Mouse (Mus musculus) kidney, postnatal 4 days (tissue): ENCODE data around the gene Bcas3.

Experiments used
- DNase-seq, 2 experiments: peaks; one replicate each; pipeline ENCODE4 v3.0.0; 2021; ENCODE audit warnings: mixed read lengths in 2 of 2

Bcas3 gene

DNA sequence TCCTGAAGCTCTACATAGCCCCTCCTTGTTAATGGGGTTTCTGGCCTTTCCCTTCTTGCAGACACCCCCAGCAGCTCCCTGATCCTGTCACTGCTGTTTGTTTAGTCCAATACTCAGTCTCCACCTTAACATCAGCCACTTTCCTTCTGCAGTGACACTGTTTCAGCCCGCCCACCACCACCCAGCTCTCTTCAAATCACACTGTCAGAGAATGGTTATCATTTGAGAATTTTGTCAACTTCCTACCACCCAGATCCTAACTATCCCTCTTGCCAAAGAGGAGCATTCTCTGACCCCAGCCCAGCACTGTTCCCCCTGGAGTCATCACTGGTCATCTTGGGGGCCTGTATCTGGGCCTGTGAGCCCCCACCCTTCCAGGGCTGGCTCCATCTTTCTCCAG, 452.8 kb downstream of the Bcas3 start:
- no peak for DNase-seq

DNA sequence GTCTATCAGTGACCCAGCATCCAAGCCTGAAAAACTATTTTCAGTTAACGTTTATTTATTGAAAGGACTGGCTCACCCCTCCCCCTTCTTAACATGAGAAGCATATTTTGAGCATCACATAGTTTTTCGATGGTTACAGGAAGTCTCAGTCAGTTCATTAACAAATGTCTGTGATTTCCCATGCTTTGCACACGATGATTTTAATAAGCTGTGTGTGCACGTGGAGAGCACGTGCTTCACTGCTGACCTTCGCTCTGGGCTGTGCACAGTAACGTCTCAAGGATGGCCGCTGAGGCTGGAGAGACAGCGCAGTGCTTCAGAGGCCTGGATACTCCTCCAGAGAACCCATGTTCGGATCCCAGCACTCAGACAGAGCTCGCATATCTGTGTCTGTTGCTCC, 454.4 kb downstream of the Bcas3 start:
- DNase-seq = no peak

DNA sequence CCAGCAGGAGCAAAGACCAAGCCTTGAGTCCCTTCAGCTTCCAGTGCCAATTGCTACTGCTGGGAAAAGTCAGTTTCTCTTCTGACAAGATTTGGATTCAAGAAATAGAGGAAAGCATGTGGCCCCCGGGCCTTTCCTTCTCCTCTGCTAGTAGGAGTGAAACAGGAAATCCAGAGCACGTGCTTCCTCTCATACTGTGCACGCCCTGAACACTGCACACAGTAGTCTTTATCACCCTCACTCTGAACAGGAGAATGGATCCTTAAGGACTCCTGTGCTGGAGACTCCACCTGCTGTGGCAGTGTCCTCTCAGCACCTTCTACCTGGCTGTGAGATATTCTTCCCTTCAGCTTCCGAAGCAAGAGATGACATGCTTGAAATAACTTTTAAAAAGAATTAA, 458.3 kb downstream of the Bcas3 start:
- no peak for DNase-seq

DNA sequence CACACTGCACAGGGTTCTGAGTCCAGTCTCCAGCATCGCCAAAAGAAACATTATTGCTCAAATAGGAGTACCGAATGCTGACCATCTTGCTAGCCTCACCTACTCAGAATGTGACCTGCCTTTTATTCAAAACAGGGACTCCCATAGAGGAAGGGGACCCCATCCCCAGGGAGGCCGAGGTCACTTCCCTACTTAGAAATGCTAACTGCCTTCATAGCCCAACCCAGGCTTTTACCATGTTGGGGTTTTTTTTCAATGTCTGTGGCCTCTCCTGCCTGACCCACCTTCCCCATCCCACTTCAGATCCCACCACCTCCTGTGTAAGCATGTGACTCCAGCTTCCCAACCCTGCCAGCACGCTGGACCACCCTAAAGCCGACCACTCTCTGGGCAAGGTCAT, 458.7 kb downstream of the Bcas3 start:
- DNase-seq = no peak

DNA sequence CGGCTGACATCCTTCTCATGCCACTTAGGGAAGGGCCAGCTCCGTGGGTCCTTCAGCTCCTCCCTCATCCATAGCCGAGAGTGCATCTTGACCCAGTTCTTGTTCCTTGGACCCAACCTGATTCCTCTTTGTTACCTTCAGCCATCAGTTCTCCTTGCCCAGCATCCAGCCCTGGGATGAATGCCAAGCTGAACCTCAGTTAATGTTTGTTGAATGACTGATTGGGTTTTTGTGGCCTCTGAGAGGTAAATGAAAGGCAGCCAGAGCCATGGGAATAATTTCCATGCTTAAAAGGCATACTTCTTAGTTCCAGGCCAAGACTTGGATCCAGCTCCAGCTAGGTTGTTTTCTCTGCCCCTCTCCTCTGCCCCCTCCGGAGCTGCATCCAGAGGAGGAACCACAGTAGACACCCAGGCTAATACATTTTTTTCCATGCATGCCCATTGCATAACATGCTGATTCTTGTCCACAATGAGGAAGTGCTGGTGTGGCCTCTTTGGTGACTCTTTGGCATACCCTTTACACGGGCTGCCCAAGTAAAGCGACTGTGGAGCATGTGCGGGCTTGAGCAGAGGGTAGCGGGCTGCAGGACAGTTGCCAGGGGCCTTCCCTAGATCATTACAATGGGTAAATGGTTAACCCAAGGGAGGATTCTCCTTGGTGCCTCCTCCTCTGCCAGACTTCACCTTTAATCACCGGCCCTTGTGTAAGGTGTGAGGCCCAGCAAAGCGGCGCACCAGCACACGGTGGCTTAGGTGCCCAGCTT, 459.4 kb downstream of the Bcas3 start:
- peak; percentile 51 to 66 for DNase-seq

DNA sequence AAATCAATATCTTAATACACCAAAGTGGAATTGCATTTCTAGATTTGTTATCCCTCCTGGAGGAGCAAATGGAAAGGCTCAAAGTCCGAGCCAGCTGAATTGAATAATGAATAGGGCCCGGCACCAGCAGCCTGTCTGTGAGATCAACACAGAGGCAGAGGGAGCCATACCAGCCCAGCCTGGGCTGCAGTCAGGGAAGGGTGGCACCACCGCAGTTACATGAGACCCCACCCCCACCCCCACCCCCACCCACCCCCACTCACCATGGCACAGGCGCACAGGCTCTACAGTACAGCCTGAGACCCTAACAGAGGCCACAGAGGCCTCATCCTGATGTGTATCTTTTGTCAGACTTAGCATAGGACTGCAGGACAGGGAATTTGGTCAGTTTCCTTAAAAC, 461.7 kb downstream of the Bcas3 start:
- no peak for DNase-seq

DNA sequence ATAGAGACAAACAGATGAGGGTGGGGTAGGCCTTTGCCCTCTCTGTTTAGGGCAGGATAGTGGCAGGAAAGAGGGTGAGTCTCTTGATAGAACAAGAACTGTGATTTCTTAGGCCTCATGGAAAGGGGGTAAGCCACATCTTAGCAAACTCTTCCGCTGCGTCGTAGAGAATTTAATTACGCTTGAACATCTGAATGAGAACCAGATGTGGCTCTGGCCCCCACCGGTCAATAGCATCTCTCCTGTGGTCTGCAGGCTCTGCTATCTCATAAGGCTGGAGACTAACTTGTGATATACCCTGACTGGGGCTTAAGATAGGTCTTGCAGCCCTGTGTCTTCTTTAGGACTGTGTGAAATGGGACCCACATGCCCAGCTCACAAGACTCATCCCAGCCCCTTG, 463.5 kb downstream of the Bcas3 start:
- no peak for DNase-seq

DNA sequence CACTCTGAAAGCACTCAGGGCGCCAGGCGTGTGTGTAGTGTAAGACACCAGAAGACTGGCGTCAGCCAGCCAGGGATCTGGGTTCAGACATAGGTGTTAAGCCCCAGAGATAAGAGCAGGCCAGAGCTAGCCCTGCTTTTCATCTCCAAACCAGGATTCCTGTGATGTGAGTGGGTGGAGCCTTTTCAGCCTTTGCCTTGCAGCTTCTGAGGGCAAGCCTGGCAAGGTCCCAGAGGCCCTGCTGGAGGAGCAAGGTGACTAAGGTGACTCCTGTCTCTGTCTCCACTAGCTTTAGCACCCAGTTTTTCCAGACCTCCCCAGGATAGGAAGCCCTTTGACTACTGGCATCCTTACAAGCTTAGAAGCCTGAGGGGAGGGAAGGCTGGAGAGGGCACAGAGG, 465.4 kb downstream of the Bcas3 start:
- DNase-seq = peak in 1 of 2 experiments; percentile 50

DNA sequence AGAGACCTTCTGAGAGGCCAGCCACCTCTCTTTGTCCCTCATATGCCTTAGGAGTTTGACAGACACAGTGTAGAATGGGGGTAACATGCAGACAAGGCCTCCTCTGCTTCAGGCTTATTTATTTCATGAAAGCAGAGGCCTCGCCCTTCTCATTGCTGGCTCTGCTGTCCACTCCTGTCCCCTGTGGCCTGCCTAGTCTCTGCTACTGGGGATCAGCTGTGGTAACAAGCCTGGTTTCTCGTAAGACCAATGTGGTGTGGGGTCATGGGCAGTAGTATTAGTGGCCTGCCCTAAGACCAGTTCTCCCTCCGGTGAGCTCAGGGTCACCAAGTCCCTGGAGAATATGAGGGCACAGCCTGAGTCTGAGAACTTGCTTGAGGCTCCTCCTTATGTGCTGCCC, 468.0 kb downstream of the Bcas3 start:
- no peak for DNase-seq

DNA sequence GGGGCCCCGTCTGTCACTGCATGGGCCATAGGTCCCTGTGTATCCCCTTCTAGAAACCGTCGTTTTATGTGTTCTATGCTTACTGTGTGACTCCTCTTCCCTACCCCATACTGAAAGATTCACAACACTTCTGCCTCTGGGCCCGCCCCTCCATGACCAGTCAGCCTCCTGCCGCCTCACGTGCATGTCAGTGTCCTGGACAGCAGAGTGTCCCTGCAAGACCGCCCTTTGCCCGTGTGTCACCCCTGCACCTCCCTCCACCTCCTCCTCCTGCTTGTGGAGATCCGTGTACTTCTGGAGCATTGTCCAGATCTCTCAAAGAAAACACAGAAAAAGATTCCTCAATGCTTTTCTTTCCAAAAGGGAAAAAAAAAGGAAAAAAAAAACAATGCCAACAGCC, 468.7 kb downstream of the Bcas3 start:
- peak in 1 of 2 experiments; percentile 52 for DNase-seq

DNA sequence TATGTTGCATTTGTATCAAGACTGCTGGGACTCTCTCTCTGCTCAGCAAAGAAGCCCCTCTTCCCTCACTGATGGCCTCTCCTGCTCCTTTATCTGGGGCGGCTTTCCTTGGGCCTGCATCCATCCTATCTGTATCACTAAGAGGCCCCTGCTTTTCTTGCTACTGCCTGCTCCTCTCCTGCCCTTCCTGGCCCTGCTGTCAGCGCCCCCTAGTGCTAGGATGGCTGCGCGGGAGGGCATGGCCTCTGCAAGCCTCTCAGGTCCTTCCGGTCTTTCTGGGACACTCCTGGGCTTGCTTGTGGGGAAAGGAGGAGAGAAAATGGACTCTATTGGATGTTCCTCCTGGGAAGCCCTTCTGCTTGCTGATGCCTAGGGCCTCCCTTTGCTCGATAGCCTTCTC, 470.2 kb downstream of the Bcas3 start:
- DNase-seq = peak; percentile 93 to 94

DNA sequence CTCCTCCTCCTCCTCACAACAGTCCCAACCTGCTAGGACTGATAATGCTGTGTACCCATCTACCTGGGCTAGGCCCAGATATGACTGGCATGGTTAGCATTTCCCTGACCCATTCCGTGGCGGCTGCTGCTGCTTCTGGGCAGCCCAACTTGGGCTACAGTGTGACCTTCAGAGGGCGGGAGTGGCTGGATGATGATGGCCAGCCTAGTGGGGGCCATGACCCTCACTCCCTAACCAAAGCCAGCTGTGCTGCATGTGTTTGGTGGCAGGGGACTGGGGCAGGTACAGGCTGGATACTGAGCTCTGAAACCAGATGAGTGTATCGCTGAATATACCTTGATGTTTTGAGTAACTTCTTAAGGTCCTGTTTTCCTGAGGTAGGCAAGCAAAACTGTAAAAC, 470.8 kb downstream of the Bcas3 start:
- no peak for DNase-seq

DNA sequence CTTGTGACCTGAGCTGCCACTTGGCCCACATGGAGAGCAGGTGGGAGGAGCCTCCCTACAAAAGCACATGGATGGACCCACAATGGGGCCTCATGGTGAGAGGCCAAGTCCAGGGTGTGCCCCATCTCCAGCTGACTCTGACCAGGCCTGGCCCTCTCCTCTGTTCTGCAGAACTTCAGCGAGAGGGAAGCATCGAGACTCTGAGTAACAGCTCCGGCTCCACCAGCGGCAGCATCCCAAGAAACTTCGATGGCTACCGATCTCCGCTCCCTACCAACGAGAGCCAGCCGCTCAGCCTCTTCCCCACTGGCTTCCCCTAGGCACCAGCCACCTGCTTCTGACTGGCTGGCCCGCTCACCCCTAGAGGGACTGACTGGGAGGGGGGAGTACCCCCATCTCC, 472.1 kb downstream of the Bcas3 start:
- DNase-seq = no peak

DNA sequence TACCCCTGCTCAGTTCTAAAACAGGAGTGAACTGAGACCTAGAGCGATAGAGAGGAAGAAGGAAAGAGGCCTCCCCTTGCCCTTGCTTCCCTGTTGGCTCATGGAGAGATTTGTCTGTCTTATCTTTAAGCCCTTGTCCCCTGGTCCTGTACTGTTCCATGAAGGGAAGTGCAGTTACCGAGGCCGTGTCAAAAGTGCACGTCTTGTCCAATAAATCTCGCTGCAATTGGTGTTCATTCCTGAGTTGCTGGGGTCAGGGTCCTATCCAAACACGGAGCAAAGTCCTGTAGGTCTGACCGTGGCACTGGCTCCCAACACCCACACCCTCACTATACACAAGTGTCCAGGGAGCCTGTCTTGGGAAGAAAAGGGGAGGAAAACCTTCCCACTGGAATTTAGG, 472.9 kb downstream of the Bcas3 start:
- DNase-seq = peak; percentile 45 to 60

DNA sequence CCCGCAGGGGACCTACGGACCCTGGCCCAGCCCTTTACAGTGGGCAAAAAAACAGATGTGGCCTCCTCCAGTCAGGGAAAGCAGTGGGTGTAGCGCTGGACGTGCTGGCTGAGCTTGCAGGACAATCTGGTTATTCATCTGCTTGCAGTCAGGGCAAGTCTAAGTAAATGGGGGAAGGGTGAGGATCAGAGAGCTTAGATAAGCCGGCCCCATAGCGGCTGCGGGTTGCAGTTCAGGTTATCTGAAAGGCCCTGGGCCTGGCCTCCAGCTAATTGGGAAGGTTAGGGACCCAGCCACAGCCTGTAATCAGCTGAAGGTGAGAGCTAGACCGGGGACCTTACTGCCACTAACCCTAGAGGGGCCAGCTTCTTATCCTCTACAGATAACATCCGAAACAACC, 474.4 kb downstream of the Bcas3 start:
- DNase-seq = peak in 1 of 2 experiments; percentile 61

DNA sequence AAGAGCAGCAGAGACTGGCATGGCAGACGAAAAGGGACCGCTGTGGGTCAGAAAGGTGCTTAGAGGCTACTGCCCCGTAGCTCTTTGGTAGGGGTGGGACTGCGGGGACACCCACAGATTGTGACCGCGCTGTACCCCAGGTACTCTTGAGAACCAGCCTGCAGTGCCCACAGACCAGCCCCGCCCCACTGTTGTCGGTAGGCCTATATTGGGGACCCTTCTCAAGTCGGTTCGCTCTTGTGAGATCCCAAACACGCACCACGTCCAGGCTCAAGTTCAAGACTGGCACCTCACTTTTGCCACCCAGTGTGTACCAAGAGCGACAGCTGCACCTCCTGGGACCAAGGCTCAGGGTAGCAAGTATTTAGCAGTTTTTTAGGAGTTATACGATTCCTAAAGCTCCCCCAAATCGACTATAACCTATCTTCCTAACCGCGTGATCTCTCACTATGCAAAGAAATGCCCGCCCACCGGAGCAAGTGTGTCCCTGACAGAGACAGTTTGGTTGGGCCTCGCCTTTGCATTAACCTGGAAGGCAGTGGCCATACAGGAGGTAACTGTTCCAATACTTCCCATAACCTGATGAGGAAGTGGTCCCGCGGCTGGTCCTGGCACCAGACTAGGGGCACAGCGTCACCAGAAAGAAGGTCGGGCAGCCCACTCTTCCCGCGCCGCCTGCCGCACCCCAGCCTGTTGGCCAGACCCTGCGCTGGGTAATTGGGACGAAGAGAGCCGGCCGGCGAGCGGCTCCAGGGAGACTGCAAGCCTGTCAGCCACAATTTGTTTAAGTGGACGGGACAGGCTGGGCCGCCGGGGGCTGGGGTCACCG, 475.9 kb downstream of the Bcas3 start:
- peak; percentile 50 to 59 for DNase-seq

DNA sequence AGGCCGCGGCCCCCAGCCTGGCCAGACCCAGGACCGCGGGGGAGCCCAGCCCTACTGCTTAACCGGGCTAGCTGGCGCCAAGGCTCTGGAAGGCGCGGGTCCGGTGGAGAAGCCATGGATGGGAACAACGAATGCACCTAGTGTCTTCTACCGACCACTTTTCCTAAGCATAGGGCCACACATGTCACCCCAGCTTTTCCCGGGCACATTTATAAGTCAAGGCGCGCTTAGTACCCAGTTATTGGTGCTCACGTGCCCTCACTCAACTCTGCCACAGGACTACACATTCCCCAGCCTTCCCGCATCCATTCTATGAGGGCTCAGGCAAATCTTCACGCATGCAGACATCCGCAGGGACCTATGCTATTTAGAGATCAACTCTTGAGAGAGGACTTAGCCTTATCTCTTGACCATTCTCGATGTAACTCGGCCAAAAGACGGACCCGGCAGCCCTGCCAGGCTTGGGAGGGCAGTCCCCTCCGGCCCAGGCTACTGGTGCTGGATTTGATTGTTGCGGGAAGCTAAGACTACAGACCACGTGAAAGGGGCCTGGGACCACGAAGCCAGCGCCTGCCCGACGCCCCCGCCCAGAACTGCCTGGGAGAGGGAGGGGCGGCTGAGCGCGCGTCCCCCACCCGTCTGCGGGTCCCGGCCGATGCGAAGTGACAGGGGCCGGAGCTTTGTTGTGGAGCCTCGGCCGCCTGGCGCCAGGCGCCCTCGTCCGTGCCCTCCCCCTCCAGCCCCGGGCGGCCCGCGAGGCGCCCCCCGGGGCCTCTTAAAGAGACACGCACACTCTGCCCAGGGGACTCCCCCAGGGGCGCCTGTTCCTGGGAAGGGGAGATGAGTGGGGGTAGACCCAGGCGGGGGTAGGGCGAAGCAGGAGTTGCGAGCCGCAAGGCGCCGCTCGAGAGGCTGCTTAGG, 476.8 kb downstream of the Bcas3 start:
- DNase-seq = peak; percentile 63 to 75

DNA sequence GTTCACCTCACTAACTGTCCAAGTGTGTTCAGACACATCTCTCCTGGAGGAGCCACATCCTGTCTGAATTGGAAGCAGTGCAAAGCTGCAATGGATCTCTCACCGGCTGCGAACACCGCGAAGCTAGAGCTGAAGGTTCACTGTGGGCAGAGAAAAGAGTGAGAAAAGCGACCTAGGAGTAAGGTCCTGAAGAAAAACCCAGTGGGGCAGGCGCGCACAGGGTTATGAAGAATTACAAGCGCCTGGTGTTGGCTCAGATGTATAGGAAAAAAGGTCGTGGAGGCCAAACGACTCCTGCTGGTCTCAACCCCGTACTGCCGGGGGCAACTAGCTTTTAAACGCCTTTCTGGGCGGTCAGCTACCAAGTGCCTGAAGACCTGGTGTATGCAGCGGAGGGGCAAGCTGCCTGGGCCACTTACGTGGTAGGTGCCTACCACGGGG, 478.0 kb downstream of the Bcas3 start:
- peak; percentile 62 to 78 for DNase-seq

DNA sequence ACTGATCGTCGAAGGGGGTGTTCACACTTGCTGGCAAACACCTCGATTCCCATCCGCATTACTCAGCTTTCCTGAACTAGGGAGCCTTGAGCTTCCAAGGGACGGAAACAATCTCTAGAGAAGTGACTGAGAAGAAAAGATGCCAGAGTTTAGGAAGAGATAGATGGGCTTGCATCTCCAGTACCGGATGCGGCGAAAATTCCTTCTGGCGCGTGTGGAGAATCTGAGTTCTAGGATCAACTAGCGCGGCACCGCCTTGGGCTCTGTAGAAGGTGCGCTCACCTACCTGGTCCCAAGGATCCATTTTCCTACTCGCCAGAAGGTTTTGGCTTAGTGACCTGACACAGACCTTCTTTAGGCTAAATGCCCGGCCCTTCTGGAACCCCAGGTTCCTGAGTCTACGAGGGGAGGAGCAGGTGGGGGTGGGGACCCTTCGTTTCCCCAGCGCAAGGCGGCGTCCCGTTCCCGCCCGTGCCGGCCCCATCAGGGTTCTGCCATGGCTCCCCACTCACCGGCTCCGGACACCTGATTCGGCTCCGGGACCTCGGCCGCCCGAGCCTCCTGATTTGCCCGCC, 478.8 kb downstream of the Bcas3 start:
- peak; percentile 56 to 66 for DNase-seq

DNA sequence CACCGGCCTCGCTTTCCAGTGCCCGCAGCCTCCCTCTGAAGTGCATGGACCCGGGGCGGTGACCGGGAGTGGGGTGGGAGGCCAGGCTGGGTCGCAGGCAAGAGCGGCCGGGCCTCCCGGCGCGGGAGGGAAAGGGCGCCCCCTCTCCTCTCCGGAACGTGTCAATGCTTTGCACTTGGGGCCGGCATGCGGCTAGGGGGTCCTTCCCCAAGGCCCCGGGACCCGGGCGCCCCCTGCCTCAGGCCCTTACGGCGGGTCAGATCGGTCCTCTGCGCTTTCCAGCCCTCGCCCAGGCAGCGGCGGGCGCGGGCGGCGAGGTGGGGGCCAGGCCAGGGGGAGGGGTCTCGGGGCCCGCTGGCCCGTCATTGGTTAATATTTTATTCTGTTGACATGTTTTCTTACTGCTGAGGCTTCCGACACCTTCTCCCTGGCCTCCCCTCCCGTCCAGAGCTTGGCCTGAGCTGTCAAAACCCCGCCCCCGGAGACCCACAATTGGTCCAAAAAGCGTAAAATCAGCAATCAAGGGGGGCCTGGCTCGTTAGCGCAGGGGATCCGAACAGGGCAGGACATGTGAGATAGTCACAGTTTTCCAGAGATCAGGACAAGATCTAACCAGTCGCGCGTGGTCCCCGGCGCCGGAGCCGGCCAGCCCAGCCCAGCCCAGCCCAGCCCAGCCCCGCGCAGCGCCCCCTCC, 479.4 kb downstream of the Bcas3 start, which contains the start of gene Tbx2:
Tbx2 (plus strand) TSS at position 321 of the 694 bp plus-strand sequence.
- peak; percentile 91 to 95 for DNase-seq

DNA sequence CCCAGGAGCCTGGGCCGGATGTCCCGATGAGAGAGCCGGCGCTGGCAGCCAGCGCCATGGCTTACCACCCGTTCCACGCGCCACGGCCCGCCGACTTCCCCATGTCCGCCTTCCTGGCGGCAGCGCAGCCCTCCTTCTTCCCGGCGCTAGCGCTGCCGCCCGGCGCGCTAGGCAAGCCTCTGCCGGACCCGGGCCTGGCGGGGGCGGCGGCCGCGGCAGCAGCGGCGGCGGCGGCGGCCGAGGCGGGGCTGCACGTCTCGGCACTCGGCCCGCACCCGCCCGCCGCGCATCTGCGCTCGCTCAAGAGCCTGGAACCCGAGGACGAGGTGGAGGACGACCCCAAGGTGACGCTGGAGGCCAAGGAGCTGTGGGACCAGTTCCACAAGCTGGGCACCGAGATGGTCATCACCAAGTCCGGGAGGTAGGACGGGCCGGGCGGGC, 480.1 kb downstream of the Bcas3 start:
- peak; percentile 57 to 70 for DNase-seq
